Mouse (Mus musculus) lung, postnatal 4 days (tissue): ENCODE measurements around the gene Wnt10b.

Experiments
- DNase-seq, 2 experiments: peaks; one replicate each; pipeline ENCODE4 v3.0.0; 2021

The Wnt10b gene

GRCm38 (mm10) chr15:98796803-98797595 lies 19.0 kb upstream of the Wnt10b start:
- DNase-seq: no peak

GRCm38 (mm10) chr15:98793141-98793698 lies 15.3 kb upstream of the Wnt10b start:
- no peak for DNase-seq

- DNase-seq: no peak
Measured at GRCm38 (mm10) chr15:98792233-98793020, 14.5 kb upstream of the Wnt10b start.

GRCm38 (mm10) chr15:98791771-98792170 lies 13.8 kb upstream of the Wnt10b start:
- no peak for DNase-seq

GRCm38 (mm10) chr15:98791221-98791620 lies 13.3 kb upstream of the Wnt10b start:
- DNase-seq: no peak

- no peak for DNase-seq
Measured at GRCm38 (mm10) chr15:98790761-98791160, 12.8 kb upstream of the Wnt10b start.

- DNase-seq: peak; percentile 66 to 69
Measured at GRCm38 (mm10) chr15:98789661-98790535, 11.9 kb upstream of the Wnt10b start, which contains the start of gene Wnt1. TSS of gene Wnt1 (plus strand) at chr15:98789857.

GRCm38 (mm10) chr15:98788972-98789660 lies 11.2 kb upstream of the Wnt10b start:
- no peak for DNase-seq

GRCm38 (mm10) chr15:98787930-98788329 lies 10.0 kb upstream of the Wnt10b start:
- no peak for DNase-seq

- no peak for DNase-seq
Measured at GRCm38 (mm10) chr15:98785744-98786143, 7.8 kb upstream of the Wnt10b start.

GRCm38 (mm10) chr15:98781166-98781565 lies 3.2 kb upstream of the Wnt10b start:
- no peak for DNase-seq

- DNase-seq: peak in 1 of 2 experiments; percentile 40
Measured at GRCm38 (mm10) chr15:98780573-98780972, 2.6 kb upstream of the Wnt10b start.

- no peak for DNase-seq
Measured at GRCm38 (mm10) chr15:98780075-98780474, 2.1 kb upstream of the Wnt10b start.

GRCm38 (mm10) chr15:98778806-98779205 lies 856 bp upstream of the Wnt10b start:
- DNase-seq: no peak

- no peak for DNase-seq
Measured at GRCm38 (mm10) chr15:98778191-98778770, 331 bp upstream of the Wnt10b start.

GRCm38 (mm10) chr15:98777005-98777616 lies 839 bp downstream of the Wnt10b start:
- no peak for DNase-seq

- DNase-seq: peak; percentile 44 to 58
Measured at GRCm38 (mm10) chr15:98776280-98777004, 1.5 kb downstream of the Wnt10b start.

- DNase-seq: no peak
Measured at GRCm38 (mm10) chr15:98775533-98775932, 2.4 kb downstream of the Wnt10b start.

GRCm38 (mm10) chr15:98774096-98774495 lies 3.9 kb downstream of the Wnt10b start:
- DNase-seq: no peak

GRCm38 (mm10) chr15:98772511-98773211 lies 5.3 kb downstream of the Wnt10b start:
- DNase-seq: peak in 1 of 2 experiments; percentile 34
